Mouse (Mus musculus) E14TG2a.4 (cell line): ENCODE measurements at regions not wholly inside any gene's neighbourhood (a gene's known extent, or its start where the extent isn't known, plus 50 kb on each side); places are given as distances from the start of the nearest gene placed in this dataset.
A peak's percentile ranks its signal among the peaks of the same experiment; 100 is the strongest.
"Not testable (repeated sequence)": the region's sequence is repeated elsewhere in the genome, so short reads cannot be mapped to it uniquely, and the experiment has no call there.

Experiments
- H3K27me3 ChIP-seq: 2 replicates; pipeline ENCODE4 v1.6.1; 2014; ENCODE audit warnings: low read length, control low read depth; ENCODE audit not compliant: insufficient read depth
- H3K36me3 ChIP-seq: 2 replicates; pipeline ENCODE4 v1.6.1; 2014; ENCODE audit warnings: low read length, control low read depth; ENCODE audit not compliant: insufficient read depth
- H3K4me1 ChIP-seq: replicated peaks from 2 replicates; pipeline ENCODE4 v1.6.1; 2014; ENCODE audit warnings: low read depth, low read length, control low read depth
- H3K4me3 ChIP-seq: replicated peaks from 2 replicates; pipeline ENCODE4 v1.5.1; 2014; ENCODE audit warnings: mild to moderate bottlenecking, low read length
- H3K9me3 ChIP-seq: 2 replicates; pipeline ENCODE4 v1.6.1; 2014; ENCODE audit warnings: low read length, control low read depth
- CTCF ChIP-seq: conservative IDR thresholded peaks from 2 replicates; pipeline ENCODE4 v1.5.1; 2014; ENCODE audit warnings: low read length
- NANOG ChIP-seq: IDR thresholded peaks from 2 replicates; pipeline ENCODE4 v1.6.1; 2014; ENCODE audit warnings: borderline replicate concordance, low read length, mixed read lengths
- POU5F1 ChIP-seq: IDR thresholded peaks from 2 replicates; pipeline ENCODE4 v1.6.1; 2014; ENCODE audit warnings: low read length, borderline replicate concordance

GRCm38 (mm10) chr5:68252671-68253070, 221.0 kb downstream of the Grxcr1 start:
- TF ChIP-seq CTCF (peak; percentile 37), NANOG (no peak), POU5F1 (no peak)
- H3K27me3 ChIP-seq, result no peaks in the 10 kb centered on the region
- H3K36me3 ChIP-seq, result no peaks in the 10 kb centered on the region
- no peaks in the 10 kb centered on the region for H3K4me1 ChIP-seq
- H3K4me3 ChIP-seq, result no peak overlapping the region
- no peaks in the 10 kb centered on the region for H3K9me3 ChIP-seq

DNA sequence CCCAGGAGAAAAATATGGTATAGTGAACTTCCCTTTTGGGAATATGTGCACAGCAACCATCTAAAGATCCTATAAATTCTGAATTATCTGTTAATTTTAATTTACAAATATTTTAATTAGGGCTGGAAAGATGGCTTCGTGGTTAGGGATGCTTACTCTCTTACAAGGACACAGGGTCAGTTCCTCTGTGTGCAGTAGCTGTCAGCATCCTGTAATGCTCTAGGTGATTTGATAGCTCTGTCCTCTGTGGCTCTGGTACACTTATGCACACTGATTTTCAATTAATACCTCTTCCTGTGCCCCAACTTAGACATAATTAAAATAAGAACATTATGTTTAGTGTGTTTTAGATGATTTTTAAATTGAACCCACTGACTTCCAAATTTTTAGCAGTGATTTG, 221.8 kb downstream of the Grxcr1 start:
- Histone ChIP-seq H3K27me3 (no peaks in the 10 kb centered on the region), H3K9me3 (no peaks in the 10 kb centered on the region), H3K36me3 (no peaks in the 10 kb centered on the region), H3K4me1 (no peaks in the 10 kb centered on the region), H3K4me3 (no peak overlapping the region)
- no peak for TF ChIP-seq NANOG
- no peak for TF ChIP-seq POU5F1
- no peak for TF ChIP-seq CTCF

- no peaks in the 10 kb centered on the region for H3K27me3 ChIP-seq
- no peaks in the 10 kb centered on the region for H3K4me1 ChIP-seq
- no peak overlapping the region for H3K4me3 ChIP-seq
- H3K9me3 ChIP-seq, result no peaks in the 10 kb centered on the region
- no peaks in the 10 kb centered on the region for H3K36me3 ChIP-seq
- TF ChIP-seq CTCF (no peak), NANOG (no peak), POU5F1 (no peak)
Observed at GRCm38 (mm10) chr5:68254111-68254510, 222.5 kb downstream of the Grxcr1 start.

- Histone ChIP-seq H3K4me3 (no peak overlapping the region), H3K4me1 (no peaks in the 10 kb centered on the region), H3K36me3 (no peaks in the 10 kb centered on the region), H3K27me3 (no peaks in the 10 kb centered on the region), H3K9me3 (no peaks in the 10 kb centered on the region)
- no peak for TF ChIP-seq CTCF
- no peak for TF ChIP-seq POU5F1
- no peak for TF ChIP-seq NANOG
Observed at GRCm38 (mm10) chr5:68264206-68264605, 232.6 kb downstream of the Grxcr1 start.

DNA sequence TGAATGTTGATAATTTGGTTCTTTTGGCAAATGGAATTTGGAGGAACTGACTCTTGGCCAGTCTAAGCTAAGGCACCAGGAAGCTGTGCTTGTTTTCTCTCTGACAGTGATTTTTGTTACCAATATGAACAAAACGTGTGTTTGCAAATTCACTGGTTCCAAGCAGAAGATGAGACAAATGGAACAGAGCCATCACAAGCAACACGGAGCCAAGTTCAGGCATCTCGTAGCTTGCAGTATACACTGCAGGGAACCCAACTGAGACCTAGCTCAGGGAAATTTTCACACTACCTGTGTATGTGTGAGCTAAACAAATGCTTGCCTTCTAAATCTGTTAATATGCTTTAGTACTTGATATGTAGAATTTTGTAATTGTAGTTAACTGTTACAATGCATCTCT, 242.6 kb downstream of the Grxcr1 start:
- H3K4me3 ChIP-seq, result no peak overlapping the region
- no peaks in the 10 kb centered on the region for H3K36me3 ChIP-seq
- no peaks in the 10 kb centered on the region for H3K9me3 ChIP-seq
- TF ChIP-seq POU5F1 (no peak), NANOG (no peak), CTCF (no peak)
- H3K4me1 ChIP-seq, result no peaks in the 10 kb centered on the region
- no peaks in the 10 kb centered on the region for H3K27me3 ChIP-seq

DNA sequence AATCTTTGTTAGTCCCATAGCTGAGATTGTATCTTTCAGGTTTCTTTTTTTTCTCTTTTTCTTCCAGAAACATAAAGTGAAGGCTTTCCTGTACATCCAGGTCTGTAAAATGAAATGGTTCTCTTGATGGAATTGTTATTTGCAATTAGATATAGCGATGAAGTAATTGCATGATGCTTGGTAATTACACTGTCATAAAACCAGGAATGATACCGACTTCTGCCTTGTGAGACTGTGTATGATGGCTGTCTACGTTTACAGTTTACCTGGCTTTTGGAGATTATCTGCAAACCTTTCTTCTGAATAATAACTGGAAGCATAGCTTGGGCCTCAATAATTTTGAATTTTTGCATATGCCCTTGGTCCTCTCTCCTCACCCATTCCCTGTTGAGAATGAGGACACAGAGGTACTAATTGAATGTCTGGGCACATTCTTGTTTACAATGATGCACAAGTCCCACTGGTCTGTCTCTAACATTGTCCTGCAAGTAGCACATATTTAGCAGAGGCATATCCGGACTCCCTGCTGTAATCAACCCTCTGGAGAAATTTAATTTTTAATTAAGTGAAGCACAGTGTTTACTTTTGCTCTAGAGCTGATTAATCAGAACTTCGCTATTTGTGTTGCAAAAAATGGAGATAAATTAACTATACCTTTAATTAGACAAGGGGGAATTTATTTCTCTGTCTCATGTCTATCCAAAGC, 244.1 kb downstream of the Grxcr1 start:
- no peaks in the 10 kb centered on the region for H3K9me3 ChIP-seq
- no peaks in the 10 kb centered on the region for H3K36me3 ChIP-seq
- TF ChIP-seq POU5F1 (no peak), CTCF (no peak), NANOG (no peak)

DNA sequence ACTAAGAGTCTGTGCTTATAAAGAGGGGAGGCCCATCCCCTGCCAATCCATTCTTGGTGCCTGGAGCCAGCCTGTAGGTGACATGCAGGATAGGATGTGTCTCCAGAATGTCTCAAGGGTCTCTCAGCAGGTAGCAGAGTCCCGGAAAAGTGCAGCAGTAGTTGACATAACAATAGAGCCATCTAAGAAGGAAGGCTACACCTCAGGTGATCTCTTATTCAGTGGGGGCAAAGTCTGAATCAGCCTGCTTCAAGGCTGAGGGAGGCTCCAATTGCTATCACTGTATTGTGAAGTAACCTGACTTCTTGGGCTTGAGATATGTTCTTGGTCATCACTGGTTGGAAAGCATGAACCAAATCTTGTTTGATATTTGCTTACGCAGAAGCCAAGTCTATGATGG, 264.1 kb downstream of the Grxcr1 start:
- not testable (repeated sequence) for H3K27me3 ChIP-seq, H3K4me3 ChIP-seq, H3K9me3 ChIP-seq, H3K36me3 ChIP-seq
- TF ChIP-seq NANOG, result peak; percentile 80
- peaks cover 13% of the 10 kb centered on the region for H3K4me1 ChIP-seq

More for the DNA sequence above, 244.1 kb downstream of the Grxcr1 start:
- no peak overlapping the region for H3K4me3 ChIP-seq
- H3K4me1 ChIP-seq, result no peaks in the 10 kb centered on the region
- no peaks in the 10 kb centered on the region for H3K27me3 ChIP-seq

DNA sequence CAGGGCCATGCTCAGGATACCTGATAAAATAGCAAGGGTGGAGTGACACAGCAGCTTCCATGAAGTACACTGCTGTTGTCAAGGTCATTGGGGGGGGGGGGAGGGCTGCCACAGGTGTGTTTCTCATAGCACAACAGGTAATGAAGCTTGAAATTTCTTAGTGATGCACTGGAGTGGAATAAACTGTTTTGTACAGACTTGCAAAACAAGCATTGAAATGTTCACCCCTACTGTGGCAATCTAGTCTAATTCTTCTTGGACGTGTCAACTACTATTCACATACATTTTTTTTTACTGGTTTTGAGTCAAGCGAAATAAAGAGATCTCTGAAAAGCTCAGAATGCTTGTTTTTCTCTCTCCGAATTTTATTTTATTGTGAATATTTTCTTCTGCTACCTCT, 281.6 kb downstream of the Grxcr1 start:
- peaks cover 4% of the 10 kb centered on the region for H3K4me1 ChIP-seq
- no peak overlapping the region for H3K4me3 ChIP-seq
- TF ChIP-seq NANOG (peak; percentile 69; the same call in 1 of the 2 replicates), CTCF (no peak)
- H3K36me3 ChIP-seq, result 0 out of 2 replicates have a peak, but pooled peaks cover 2% of the 10 kb centered on the region
- H3K27me3 ChIP-seq, result no peaks in the 10 kb centered on the region
- peaks cover 11% of the 10 kb centered on the region; the same call in 1 of the 2 replicates for H3K9me3 ChIP-seq

DNA sequence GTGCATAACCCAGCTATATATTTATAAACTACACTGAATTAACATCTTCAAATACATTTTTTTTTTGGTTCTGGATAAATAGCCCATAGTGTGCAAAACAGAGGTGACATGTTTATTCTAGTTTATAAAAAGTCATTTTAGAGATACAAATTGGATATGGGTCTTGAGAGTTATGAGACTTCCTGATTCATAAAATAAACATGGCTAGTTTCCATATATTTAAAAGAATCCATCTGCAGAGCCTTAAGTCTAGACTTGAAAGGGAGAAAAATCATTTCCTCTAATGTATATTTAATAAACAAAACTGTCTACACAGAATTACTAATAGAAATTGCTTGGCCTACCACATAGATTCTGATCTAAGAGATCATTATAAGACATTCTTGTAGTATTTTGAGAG, 287.3 kb downstream of the Grxcr1 start:
- Histone ChIP-seq H3K36me3 (no peaks in the 10 kb centered on the region), H3K4me1 (peaks cover 4% of the 10 kb centered on the region; the same call in 1 of the 2 replicates), H3K9me3 (no peaks in the 10 kb centered on the region), H3K4me3 (no peak overlapping the region), H3K27me3 (no peaks in the 10 kb centered on the region)
- TF ChIP-seq CTCF, result no peak
- no peak for TF ChIP-seq NANOG
- no peak for TF ChIP-seq POU5F1
